Mouse (Mus musculus): ENCODE measurements around the gene Olfr111.

GRCm38 (mm10) chr17:37491930-37492518 lies 15.8 kb upstream of the Olfr111 start, which contains the start of gene Olfr110:
- TF ChIP-seq EP300 (IDR thresholded peaks at IDR 0.05; ENCODE audit: low read length) (no peak), CTCF (conservative IDR thresholded peaks at IDR 0.05 in 1 of 2, IDR thresholded peaks at IDR 0.05 in 1 of 2; ENCODE audit: low read depth in 2 of 2, low read length in 2 of 2) (no peak), MAX (IDR thresholded peaks at IDR 0.05; ENCODE audit: low read length) (no peak), CHD1 (IDR thresholded peaks at IDR 0.05; ENCODE audit: low read depth, low read length) (no peak), NRF1 (IDR thresholded peaks at IDR 0.05; ENCODE audit: low read depth, low read length) (no peak), POLR2A (IDR thresholded peaks at IDR 0.05; ENCODE audit: low read depth, low read length) (no peak), MAFK (IDR thresholded peaks at IDR 0.05; ENCODE audit: insufficient replicate concordance, low read length) (no peak), UBTF (IDR thresholded peaks at IDR 0.05; ENCODE audit: low read depth, low read length) (no peak), RCOR1 (conservative IDR thresholded peaks at IDR 0.05; ENCODE audit: low read depth, low read length) (no peak)

Measured in CH12.LX (cell line).